Mouse (Mus musculus): Measurements from ENCODE around the gene Ctsa.

The Ctsa gene

GRCm38 (mm10) chr2:164804533-164805331 lies 27.9 kb upstream of the Ctsa start, which contains the start of the genes Acot8 and Zswim3:
TSS of gene Acot8 (minus strand) at chr2:164804882.
TSS of gene Zswim3 (plus strand) at chr2:164805098.
- peak; percentile 99 for DNase-seq (ENCODE audit: low spot score)

- no peak for DNase-seq (ENCODE audit: low spot score)
Observed at GRCm38 (mm10) chr2:164805332-164805718, 27.3 kb upstream of the Ctsa start.

GRCm38 (mm10) chr2:164806614-164807013 lies 26.1 kb upstream of the Ctsa start:
- DNase-seq (ENCODE audit: low spot score), result no peak

GRCm38 (mm10) chr2:164813557-164813956 lies 19.1 kb upstream of the Ctsa start:
- no peak for DNase-seq (ENCODE audit: low spot score)

GRCm38 (mm10) chr2:164815348-164815747 lies 17.3 kb upstream of the Ctsa start:
- no peak for DNase-seq (ENCODE audit: low spot score)

GRCm38 (mm10) chr2:164815821-164816220 lies 16.9 kb upstream of the Ctsa start:
- DNase-seq (ENCODE audit: low spot score), result no peak

- no peak for DNase-seq (ENCODE audit: low spot score)
Observed at GRCm38 (mm10) chr2:164817206-164817605, 15.5 kb upstream of the Ctsa start.

- no peak for DNase-seq (ENCODE audit: low spot score)
Observed at GRCm38 (mm10) chr2:164817703-164818102, 15.0 kb upstream of the Ctsa start.

GRCm38 (mm10) chr2:164821060-164821459 lies 11.6 kb upstream of the Ctsa start:
- no peak for DNase-seq (ENCODE audit: low spot score)

- peak; percentile 99 for DNase-seq (ENCODE audit: low spot score)
Observed at GRCm38 (mm10) chr2:164822636-164823165, 10.0 kb upstream of the Ctsa start, which contains the start of gene Zswim1. TSS of gene Zswim1 (plus strand) at chr2:164822686.

- no peak for DNase-seq (ENCODE audit: low spot score)
Observed at GRCm38 (mm10) chr2:164823181-164823585, 9.5 kb upstream of the Ctsa start.

GRCm38 (mm10) chr2:164823969-164824368 lies 8.7 kb upstream of the Ctsa start:
- no peak for DNase-seq (ENCODE audit: low spot score)

GRCm38 (mm10) chr2:164825521-164825920 lies 7.2 kb upstream of the Ctsa start:
- no peak for DNase-seq (ENCODE audit: low spot score)

- DNase-seq (ENCODE audit: low spot score), result no peak
Observed at GRCm38 (mm10) chr2:164827146-164827850, 5.4 kb upstream of the Ctsa start.

GRCm38 (mm10) chr2:164828437-164828836 lies 4.2 kb upstream of the Ctsa start, which contains the start of gene Spata25:
TSS of gene Spata25 (minus strand) at chr2:164828537.
- DNase-seq (ENCODE audit: low spot score), result no peak

- no peak for DNase-seq (ENCODE audit: low spot score)
Observed at GRCm38 (mm10) chr2:164829090-164829489, 3.6 kb upstream of the Ctsa start.

GRCm38 (mm10) chr2:164831029-164831428 lies 1.6 kb upstream of the Ctsa start:
- no peak for DNase-seq (ENCODE audit: low spot score)

GRCm38 (mm10) chr2:164832032-164832747 lies 483 bp upstream of the Ctsa start:
- DNase-seq (ENCODE audit: low spot score), result no peak

- DNase-seq (ENCODE audit: low spot score), result peak; percentile 97
Observed at GRCm38 (mm10) chr2:164833314-164833959, 764 bp downstream of the Ctsa start, which contains the start of gene Neurl2. TSS of gene Neurl2 (minus strand) at chr2:164833456.

- DNase-seq (ENCODE audit: low spot score), result peak; percentile 63
Observed at GRCm38 (mm10) chr2:164834531-164834930, 1.9 kb downstream of the Ctsa start.

- no peak for DNase-seq (ENCODE audit: low spot score)
Observed at GRCm38 (mm10) chr2:164835164-164835563, 2.5 kb downstream of the Ctsa start.

- DNase-seq (ENCODE audit: low spot score), result no peak
Observed at GRCm38 (mm10) chr2:164845782-164846181, 13.1 kb downstream of the Ctsa start.

All from adipocyte (in vitro differentiated cells).